Mouse (Mus musculus) erythroblast, embryonic 14.5 days (primary cell): ENCODE data around the gene Cdhr3. TPM values are rescaled to one million over a fixed set of nuclear protein-coding genes. Genes with fewer than 3 reads are reported as not detected.

Experiments used
- H3K27me3 ChIP-seq: 2 replicates; pipeline ENCODE4 v1.6.1; 2012; ENCODE audit warnings: inconsistent platforms; ENCODE audit not compliant: control insufficient read depth
- H3K36me3 ChIP-seq: 2 replicates; pipeline ENCODE4 v1.6.1; 2012; ENCODE audit warnings: mild to moderate bottlenecking, inconsistent platforms; ENCODE audit not compliant: control insufficient read depth
- H3K4me1 ChIP-seq: 2 replicates; pipeline ENCODE4 v1.6.1; 2012; ENCODE audit warnings: inconsistent platforms; ENCODE audit not compliant: control insufficient read depth
- H3K4me3 ChIP-seq: replicated peaks from 2 replicates; pipeline ENCODE3; 2012; ENCODE audit warnings: moderate library complexity, mild to moderate bottlenecking, inconsistent platforms
- H3K9me3 ChIP-seq: 2 replicates; pipeline ENCODE4 v1.6.1; 2012; ENCODE audit warnings: low read length, inconsistent platforms, mixed read lengths; ENCODE audit not compliant: control insufficient read depth
- GATA1 ChIP-seq: IDR thresholded peaks from 2 replicates; pipeline ENCODE4 v1.6.1; 2012; ENCODE audit warnings: low read length, inconsistent platforms, mixed read lengths
- TAL1 ChIP-seq: IDR thresholded peaks from 3 replicates; pipeline ENCODE4 v1.6.1; 2012; ENCODE audit warnings: low read length, inconsistent platforms, mixed read lengths
- polyA plus RNA-seq: library from polyadenylated mRNA; stranded (reverse); fragments of >175 nt; gene quantifications from 2 replicates; pipeline ENCODE4 v1.2.3, GENCODE M21; 2012

The Cdhr3 gene
- polyA plus RNA-seq, 1 experiment: not detected

GRCm38 (mm10) chr12:33016824-33017705, 75.6 kb downstream of the Cdhr3 start:
- Histone ChIP-seq H3K4me1 (no peaks in the 10 kb centered on the region), H3K9me3 (no peaks in the 10 kb centered on the region), H3K4me3 (no peak overlapping the region), H3K36me3 (no peaks in the 10 kb centered on the region), H3K27me3 (no peaks in the 10 kb centered on the region)
- no peak for TF ChIP-seq GATA1
- no peak for TF ChIP-seq TAL1

GRCm38 (mm10) chr12:33015103-33015502, 77.6 kb downstream of the Cdhr3 start:
- Histone ChIP-seq H3K27me3 (no peaks in the 10 kb centered on the region), H3K9me3 (no peaks in the 10 kb centered on the region), H3K4me3 (no peak overlapping the region), H3K36me3 (no peaks in the 10 kb centered on the region), H3K4me1 (no peaks in the 10 kb centered on the region)
- TF ChIP-seq TAL1: no peak
- TF ChIP-seq GATA1: no peak

GRCm38 (mm10) chr12:33014050-33014796, 78.5 kb downstream of the Cdhr3 start:
- H3K36me3 ChIP-seq: no peaks in the 10 kb centered on the region
- no peaks in the 10 kb centered on the region for H3K4me1 ChIP-seq
- TF ChIP-seq GATA1: no peak
- no peak for TF ChIP-seq TAL1
- H3K27me3 ChIP-seq: no peaks in the 10 kb centered on the region
- H3K9me3 ChIP-seq: no peaks in the 10 kb centered on the region
- H3K4me3 ChIP-seq: no peak overlapping the region

GRCm38 (mm10) chr12:33010026-33010425, 82.6 kb downstream of the Cdhr3 start:
- Histone ChIP-seq H3K4me3 (no peak overlapping the region), H3K36me3 (no peaks in the 10 kb centered on the region), H3K4me1 (no peaks in the 10 kb centered on the region), H3K9me3 (no peaks in the 10 kb centered on the region), H3K27me3 (no peaks in the 10 kb centered on the region)
- no peak for TF ChIP-seq TAL1
- TF ChIP-seq GATA1: no peak

GRCm38 (mm10) chr12:33009206-33009966, 83.3 kb downstream of the Cdhr3 start:
- Histone ChIP-seq H3K9me3 (no peaks in the 10 kb centered on the region), H3K4me1 (no peaks in the 10 kb centered on the region), H3K4me3 (no peak overlapping the region), H3K36me3 (no peaks in the 10 kb centered on the region), H3K27me3 (no peaks in the 10 kb centered on the region)
- no peak for TF ChIP-seq TAL1
- TF ChIP-seq GATA1: no peak

- no peaks in the 10 kb centered on the region for H3K4me1 ChIP-seq
- H3K36me3 ChIP-seq: no peaks in the 10 kb centered on the region
- no peaks in the 10 kb centered on the region for H3K27me3 ChIP-seq
- no peak overlapping the region for H3K4me3 ChIP-seq
- H3K9me3 ChIP-seq: no peaks in the 10 kb centered on the region
- no peak for TF ChIP-seq TAL1
- TF ChIP-seq GATA1: no peak
Observed at GRCm38 (mm10) chr12:33008305-33009110, 84.2 kb downstream of the Cdhr3 start.

- Histone ChIP-seq H3K36me3 (no peaks in the 10 kb centered on the region), H3K9me3 (no peaks in the 10 kb centered on the region), H3K4me1 (no peaks in the 10 kb centered on the region), H3K4me3 (no peak overlapping the region), H3K27me3 (no peaks in the 10 kb centered on the region)
- TF ChIP-seq GATA1 (no peak), TAL1 (no peak)
Observed at GRCm38 (mm10) chr12:33007176-33007575, 85.5 kb downstream of the Cdhr3 start.

GRCm38 (mm10) chr12:33005858-33006257, 86.8 kb downstream of the Cdhr3 start:
- TF ChIP-seq GATA1: no peak
- H3K4me3 ChIP-seq: no peak overlapping the region
- H3K27me3 ChIP-seq: no peaks in the 10 kb centered on the region
- H3K9me3 ChIP-seq: no peaks in the 10 kb centered on the region
- no peaks in the 10 kb centered on the region for H3K36me3 ChIP-seq
- H3K4me1 ChIP-seq: no peaks in the 10 kb centered on the region
